Mouse (Mus musculus) E14TG2a.4 (cell line): Measurements from ENCODE around the gene Abhd16a.

Experiments
- CTCF ChIP-seq: conservative IDR thresholded peaks from 2 replicates; pipeline ENCODE4 v1.5.1; 2014; ENCODE audit warnings: low read length
- NANOG ChIP-seq: IDR thresholded peaks from 2 replicates; pipeline ENCODE4 v1.6.1; 2014; ENCODE audit warnings: borderline replicate concordance, low read length, mixed read lengths
- POU5F1 ChIP-seq: IDR thresholded peaks from 2 replicates; pipeline ENCODE4 v1.6.1; 2014; ENCODE audit warnings: low read length, borderline replicate concordance

DNA sequence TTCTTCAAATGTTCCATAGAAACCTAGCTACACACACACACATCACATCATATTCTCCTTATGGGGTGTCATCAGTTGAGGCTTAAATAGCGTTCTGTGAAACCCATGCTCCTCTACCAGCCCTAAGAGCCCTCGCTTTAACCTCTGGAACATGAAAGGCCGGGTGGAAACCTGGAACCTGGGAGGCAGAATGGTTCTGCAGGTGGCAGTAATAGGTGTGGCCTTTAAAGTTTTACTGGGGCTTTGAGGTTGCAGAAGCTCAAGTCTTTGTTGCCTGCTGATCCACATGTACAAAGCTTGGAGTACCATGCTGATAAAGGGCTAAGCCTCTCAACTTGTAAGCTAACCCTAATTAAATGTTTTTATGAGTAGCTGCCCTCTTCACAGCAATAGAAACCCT lies 58.3 kb downstream of the Abhd16a start:
- no peak for TF ChIP-seq CTCF
- no peak for TF ChIP-seq POU5F1
- TF ChIP-seq NANOG: no peak
